Mouse (Mus musculus) spleen, adult 2 months (tissue): ENCODE measurements at regions not wholly inside any gene's neighbourhood (a gene's known extent, or its start where the extent isn't known, plus 50 kb on each side); places are given as distances from the start of the nearest gene placed in this dataset.

Experiments
- CTCF ChIP-seq: fragments of 200-500 bp; IDR thresholded peaks from 2 replicates; pipeline ENCODE4 v1.5.1; 2011; ENCODE audit warnings: mild to moderate bottlenecking, inconsistent platforms; ENCODE audit not compliant: insufficient read depth, insufficient read length, insufficient replicate concordance; ENCODE audit errors: extremely low read depth
- POLR2A ChIP-seq: fragments of 200-500 bp; IDR thresholded peaks from 2 replicates; pipeline ENCODE4 v1.6.1; 2011; ENCODE audit warnings: low read depth, low read length, inconsistent platforms

DNA sequence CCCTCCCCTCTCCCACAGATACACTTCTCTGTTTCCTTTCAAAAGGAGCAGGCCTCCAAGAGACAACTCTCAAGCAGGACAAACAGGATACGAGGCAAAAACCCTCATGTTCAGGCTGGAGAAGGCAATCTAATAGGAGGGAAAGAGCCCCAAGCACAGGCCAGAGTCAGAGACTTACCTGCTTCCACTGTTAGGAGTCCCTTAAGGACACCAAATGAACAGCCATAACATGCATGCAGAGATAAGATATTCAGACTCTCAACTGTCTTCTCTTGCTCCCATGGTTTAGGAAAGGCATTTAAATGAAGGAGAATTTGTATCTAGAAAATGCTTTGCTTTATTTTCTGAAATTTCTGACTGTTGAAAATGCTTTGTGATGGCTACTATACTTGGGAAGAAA, 116.3 kb downstream of the Gja1 start:
- no peak for TF ChIP-seq CTCF
- no peak for TF ChIP-seq POLR2A
